Comparison of ENCODE assay signal across 8 mouse cellular contexts in genomic region chr12:70913429-70913828, GRCm38 (mm10). TPM values are rescaled to one million over a fixed set of nuclear protein-coding genes. Genes with fewer than 3 reads are reported as not detected.
DNase-seq lines count a peak whose midpoint lies in the region.

No protein-coding gene starts in this region.

- intact Hi-C loops in gastrocnemius, postnatal 36 days (cut with DNase I) = loop anchor here (5.0 to 10.0 kb wide), 3 partner anchors 86 to 679 kb away; partner anchors contain the start of genes Frmd6 and Pygl
- intact Hi-C loops in left cerebral cortex, postnatal 25 days (cut with DNase I) = loop anchor here (5.0 to 10.0 kb wide), 3 partner anchors 216 to 679 kb away; partner anchors contain the start of gene Pygl

- DNase-seq in embryo, embryonic 10 days (ENCODE audit: low spot score) = peak; percentile 21
- no peak for DNase-seq in embryo, embryonic 11 days
- peak; percentile 79 for DNase-seq in A20 (ENCODE audit: low read depth, low spot score)
- peak; percentile 82 for DNase-seq in adrenal gland, postnatal 10 days
- DNase-seq in gastrocnemius, postnatal 36 days = peak; percentile 69 to 74
- DNase-seq in left cerebral cortex, postnatal 25 days (ENCODE audit: low spot score in 2 of 2) = peak; percentile 53 to 62
- DNase-seq in naive thymus-derived CD4-positive, alpha-beta T cell, adult 2 months (ENCODE audit: low read depth) = peak; percentile 91
- DNase-seq in thymus, postnatal 14 days = peak; percentile 92

RNA-seq across cellular contexts. Expression of gene Actr10, which starts 24.2 kb away (rescaled TPM):
- total RNA-seq in adrenal gland, postnatal 10 days (2021) = 100 to 1,000 TPM; 178 to 189 TPM
- total RNA-seq in gastrocnemius, postnatal 36 days (2021) = 10 to 100 TPM; 88.1 to 92.1 TPM
- total RNA-seq in left cerebral cortex, postnatal 25 days (2021) = 100 to 1,000 TPM; 171 to 190 TPM
